Mouse (Mus musculus) midbrain, embryonic 13.5 days (tissue): ENCODE data around the gene Tacc2. TPM values are rescaled to one million over a fixed set of nuclear protein-coding genes. Genes with fewer than 3 reads are reported as not detected.

Experiments used
- ATAC-seq: fragments of 200-750 bp; cut with Nextera tagmentation; 2 replicates; pipeline ENCODE4 v1.8.0; 2017; ENCODE audit warnings: mild to moderate bottlenecking, moderate TSS enrichment, moderate library complexity
- H3K27ac ChIP-seq: fragments of 300-500 bp; sonication (generic); 2 replicates; pipeline ENCODE4 v1.5.1; 2015; ENCODE audit warnings: inconsistent platforms, mild to moderate bottlenecking, moderate library complexity
- H3K27me3 ChIP-seq: fragments of 300-500 bp; sonication (generic); 2 replicates; pipeline ENCODE4 v1.6.1; 2015; ENCODE audit warnings: mild to moderate bottlenecking, inconsistent platforms
- H3K36me3 ChIP-seq: fragments of 300-500 bp; sonication (generic); 2 replicates; pipeline ENCODE4 v1.6.1; 2015; ENCODE audit warnings: mild to moderate bottlenecking, inconsistent platforms
- H3K4me1 ChIP-seq: fragments of 300-500 bp; sonication (generic); replicated peaks from 2 replicates; pipeline ENCODE4 v1.6.1; 2015; ENCODE audit warnings: inconsistent platforms
- H3K4me2 ChIP-seq: fragments of 300-500 bp; sonication (generic); replicated peaks from 2 replicates; pipeline ENCODE4 v1.6.1; 2015; ENCODE audit warnings: moderate library complexity, mild to moderate bottlenecking, inconsistent platforms
- H3K4me3 ChIP-seq: fragments of 300-500 bp; sonication (generic); replicated peaks from 2 replicates; pipeline ENCODE4 v1.5.1; 2015; ENCODE audit warnings: mild to moderate bottlenecking, inconsistent platforms
- H3K9ac ChIP-seq: fragments of 300-500 bp; sonication (generic); replicated peaks from 2 replicates; pipeline ENCODE4 v1.6.1; 2015; ENCODE audit warnings: mild to moderate bottlenecking, inconsistent platforms
- H3K9me3 ChIP-seq: fragments of 300-500 bp; sonication (generic); 2 replicates; pipeline ENCODE4 v1.6.1; 2016; ENCODE audit warnings: mild to moderate bottlenecking, inconsistent platforms
- WGBS: fragments of 180-500 bp; shearing (Covaris S2); methylation state at CpG from one replicate; pipeline ENCODE4 v1.1.7; 2015; 5-methylcytosine and 5-hydroxymethylcytosine counted together
- polyA plus RNA-seq: library from polyadenylated mRNA; unstranded; fragments of >200 nt; fragmentation: Nextera tagmentation; extraction: Ambion mirVana; gene quantifications from 2 replicates; pipeline ENCODE4 v1.2.1, GENCODE M21; 2015

Tacc2 gene
- polyA plus RNA-seq, 1 experiment from 2014 or later, result 70.8 TPM

GRCm38 (mm10) chr7:130640681-130641080 lies 63.4 kb downstream of the Tacc2 start:
- ATAC-seq, result no peak
- Histone ChIP-seq H3K27ac (no peak overlapping the region), H3K9me3 (no peaks in the 10 kb centered on the region), H3K9ac (no peak overlapping the region), H3K4me1 (peaks cover 12% of the 10 kb centered on the region), H3K27me3 (0 out of 2 replicates have a peak, but pooled peaks cover 5% of the 10 kb centered on the region), H3K36me3 (no peaks in the 10 kb centered on the region), H3K4me2 (no peak overlapping the region), H3K4me3 (no peak overlapping the region)
- 90% methylated on average over 9 of the region's 9 CpGs for WGBS

GRCm38 (mm10) chr7:130645332-130645993 lies 68.2 kb downstream of the Tacc2 start:
- H3K27ac ChIP-seq, result peak overlapping the region; percentile 54; the same call in 1 of the 2 replicates
- peak overlapping the region; percentile 54 for H3K4me3 ChIP-seq
- H3K4me2 ChIP-seq, result peak overlapping the region; percentile 89
- H3K9me3 ChIP-seq, result no peaks in the 10 kb centered on the region
- 21% methylated on average over 15 of the region's 15 CpGs for WGBS
- peak; percentile 15 for ATAC-seq
- peak overlapping the region; percentile 67 for H3K9ac ChIP-seq
- 0 out of 2 replicates have a peak, but pooled peaks cover 5% of the 10 kb centered on the region for H3K27me3 ChIP-seq
- no peaks in the 10 kb centered on the region for H3K36me3 ChIP-seq
- H3K4me1 ChIP-seq, result peaks cover 51% of the 10 kb centered on the region

- peaks cover 51% of the 10 kb centered on the region for H3K4me1 ChIP-seq
- H3K27ac ChIP-seq, result peak overlapping the region; percentile 54
- 0 out of 2 replicates have a peak, but pooled peaks cover 5% of the 10 kb centered on the region for H3K27me3 ChIP-seq
- peak; percentile 83 for ATAC-seq
- H3K4me2 ChIP-seq, result peak overlapping the region; percentile 89
- WGBS, result 1% methylated on average over 48 of the region's 55 CpGs
- H3K9me3 ChIP-seq, result no peaks in the 10 kb centered on the region
- H3K36me3 ChIP-seq, result no peaks in the 10 kb centered on the region
- peak overlapping the region; percentile 67 for H3K9ac ChIP-seq
- peak overlapping the region; percentile 54 for H3K4me3 ChIP-seq
Observed at GRCm38 (mm10) chr7:130645994-130646761, 68.9 kb downstream of the Tacc2 start.

GRCm38 (mm10) chr7:130646762-130647139 lies 69.5 kb downstream of the Tacc2 start:
- peak overlapping the region; percentile 89 for H3K4me2 ChIP-seq
- under 1% methylated on average over 18 of the region's 18 CpGs for WGBS
- peak overlapping the region; percentile 67 for H3K9ac ChIP-seq
- no peaks in the 10 kb centered on the region for H3K9me3 ChIP-seq
- peaks cover 51% of the 10 kb centered on the region for H3K4me1 ChIP-seq
- H3K27ac ChIP-seq, result peak overlapping the region; percentile 54; the same call in 1 of the 2 replicates
- 0 out of 2 replicates have a peak, but pooled peaks cover 5% of the 10 kb centered on the region for H3K27me3 ChIP-seq
- peak; percentile 70 for ATAC-seq
- no peaks in the 10 kb centered on the region for H3K36me3 ChIP-seq
- H3K4me3 ChIP-seq, result peak overlapping the region; percentile 54

GRCm38 (mm10) chr7:130648061-130648460 lies 70.8 kb downstream of the Tacc2 start:
- 0 out of 2 replicates have a peak, but pooled peaks cover 5% of the 10 kb centered on the region for H3K27me3 ChIP-seq
- no peak overlapping the region for H3K27ac ChIP-seq
- H3K36me3 ChIP-seq, result no peaks in the 10 kb centered on the region
- H3K4me1 ChIP-seq, result peaks cover 57% of the 10 kb centered on the region
- no peaks in the 10 kb centered on the region for H3K9me3 ChIP-seq
- no peak for ATAC-seq
- no peak overlapping the region for H3K4me3 ChIP-seq
- H3K9ac ChIP-seq, result no peak overlapping the region
- 77% methylated on average over 4 of the region's 4 CpGs for WGBS
- peak overlapping the region; percentile 89; the same call in 1 of the 2 replicates for H3K4me2 ChIP-seq

- H3K4me2 ChIP-seq, result no peak overlapping the region
- H3K4me3 ChIP-seq, result no peak overlapping the region
- no peak overlapping the region for H3K9ac ChIP-seq
- peaks cover 62% of the 10 kb centered on the region for H3K4me1 ChIP-seq
- H3K27me3 ChIP-seq, result 0 out of 2 replicates have a peak, but pooled peaks cover 5% of the 10 kb centered on the region
- WGBS, result 26% methylated on average over 7 of the region's 7 CpGs
- no peaks in the 10 kb centered on the region for H3K36me3 ChIP-seq
- ATAC-seq, result no peak
- H3K27ac ChIP-seq, result no peak overlapping the region
- H3K9me3 ChIP-seq, result no peaks in the 10 kb centered on the region
Observed at GRCm38 (mm10) chr7:130649257-130649656, 72.0 kb downstream of the Tacc2 start.

- H3K4me1 ChIP-seq, result peaks cover 67% of the 10 kb centered on the region
- no peak overlapping the region for H3K4me3 ChIP-seq
- no peak overlapping the region for H3K9ac ChIP-seq
- no peaks in the 10 kb centered on the region for H3K36me3 ChIP-seq
- no peaks in the 10 kb centered on the region for H3K9me3 ChIP-seq
- WGBS, result 91% methylated on average over 5 of the region's 5 CpGs
- no peak for ATAC-seq
- no peaks in the 10 kb centered on the region for H3K27me3 ChIP-seq
- H3K27ac ChIP-seq, result no peak overlapping the region
- H3K4me2 ChIP-seq, result no peak overlapping the region
Observed at GRCm38 (mm10) chr7:130650621-130651020, 73.4 kb downstream of the Tacc2 start.

- no peaks in the 10 kb centered on the region for H3K9me3 ChIP-seq
- 48% methylated on average over 6 of the region's 6 CpGs for WGBS
- ATAC-seq, result peak; percentile 19; the same call in 1 of the 2 replicates
Observed at GRCm38 (mm10) chr7:130653036-130653555, 75.9 kb downstream of the Tacc2 start.

GRCm38 (mm10) chr7:130654562-130654961 lies 77.3 kb downstream of the Tacc2 start:
- H3K27me3 ChIP-seq, result no peaks in the 10 kb centered on the region
- ATAC-seq, result no peak
- WGBS, result 81% methylated on average over 2 of the region's 2 CpGs
- no peaks in the 10 kb centered on the region for H3K9me3 ChIP-seq
- H3K27ac ChIP-seq, result no peak overlapping the region
- peaks cover 29% of the 10 kb centered on the region for H3K4me1 ChIP-seq
- H3K9ac ChIP-seq, result no peak overlapping the region
- H3K36me3 ChIP-seq, result no peaks in the 10 kb centered on the region
- H3K4me2 ChIP-seq, result no peak overlapping the region
- no peak overlapping the region for H3K4me3 ChIP-seq

More at GRCm38 (mm10) chr7:130653036-130653555, 75.9 kb downstream of the Tacc2 start:
- H3K27me3 ChIP-seq, result no peaks in the 10 kb centered on the region
- H3K4me1 ChIP-seq, result peaks cover 43% of the 10 kb centered on the region
- no peaks in the 10 kb centered on the region for H3K36me3 ChIP-seq
- no peak overlapping the region for H3K4me2 ChIP-seq
- H3K4me3 ChIP-seq, result no peak overlapping the region
- no peak overlapping the region for H3K9ac ChIP-seq
- H3K27ac ChIP-seq, result peak overlapping the region; percentile 40

GRCm38 (mm10) chr7:130656965-130657364 lies 79.7 kb downstream of the Tacc2 start:
- Histone ChIP-seq H3K4me2 (no peak overlapping the region), H3K4me1 (peaks cover 29% of the 10 kb centered on the region), H3K4me3 (no peak overlapping the region), H3K27me3 (no peaks in the 10 kb centered on the region), H3K9ac (no peak overlapping the region), H3K36me3 (no peaks in the 10 kb centered on the region), H3K9me3 (no peaks in the 10 kb centered on the region), H3K27ac (no peak overlapping the region)
- ATAC-seq, result no peak
- WGBS, result 91% methylated on average over 8 of the region's 8 CpGs

- no peaks in the 10 kb centered on the region for H3K36me3 ChIP-seq
Observed at GRCm38 (mm10) chr7:130657751-130658150, 80.5 kb downstream of the Tacc2 start.

GRCm38 (mm10) chr7:130659129-130659528 lies 81.9 kb downstream of the Tacc2 start:
- H3K9me3 ChIP-seq, result peaks cover 9% of the 10 kb centered on the region
- H3K27me3 ChIP-seq, result no peaks in the 10 kb centered on the region
- H3K9ac ChIP-seq, result no peak overlapping the region
- no peak overlapping the region for H3K4me2 ChIP-seq
- H3K27ac ChIP-seq, result no peak overlapping the region
- ATAC-seq, result no peak
- H3K4me3 ChIP-seq, result no peak overlapping the region
- WGBS, result 95% methylated on average over 5 of the region's 5 CpGs
- peaks cover 17% of the 10 kb centered on the region for H3K4me1 ChIP-seq
- no peaks in the 10 kb centered on the region; the same call in 1 of the 2 replicates for H3K36me3 ChIP-seq

More at GRCm38 (mm10) chr7:130657751-130658150, 80.5 kb downstream of the Tacc2 start:
- Histone ChIP-seq H3K27ac (no peak overlapping the region), H3K4me1 (peaks cover 31% of the 10 kb centered on the region), H3K9ac (no peak overlapping the region), H3K27me3 (no peaks in the 10 kb centered on the region), H3K4me3 (no peak overlapping the region), H3K9me3 (no peaks in the 10 kb centered on the region), H3K4me2 (no peak overlapping the region)
- 86% methylated on average over 13 of the region's 13 CpGs for WGBS
- no peak for ATAC-seq
